8 mouse cellular contexts compared by ENCODE assay signal in genomic region chrX:100625802-100626793, GRCm38 (mm10). TPM values are rescaled to one million over a fixed set of nuclear protein-coding genes. Genes with fewer than 3 reads are reported as not detected.
DNase-seq lines count a peak whose midpoint lies in the region; ATAC-seq lines count a peak whose summit lies in the region.

TSS of gene Pdzd11 (minus strand) at chrX:100626568.

- peak; percentile 92 for DNase-seq in ES-CJ7 (ENCODE audit: low read depth, low spot score)
- DNase-seq in cerebellum, adult 11 months, result peak; percentile 80
- DNase-seq in forebrain, embryonic 14.5 days (ENCODE audit: low spot score), result peak; percentile 98
- DNase-seq in heart, postnatal 14 days, result peak; percentile 88 to 89
- DNase-seq in layer of hippocampus, adult 11-12 months (ENCODE audit: low spot score), result peak; percentile 87
- peak; percentile 92 to 94 for DNase-seq in lung, adult 18-20 months
- DNase-seq in testis, postnatal 14 days (ENCODE audit: low spot score), result peak; percentile 90

- WGBS in forebrain, embryonic 14.5 days, result 30% methylated on average over 62 of the region's 62 CpGs
- 21% methylated on average over 62 of the region's 62 CpGs for WGBS in neural tube, embryonic 15.5 days

- peak within 1 kb of the TSS; percentile 48; the same call in 1 of the 2 replicates for H3K27ac ChIP-seq in forebrain, embryonic 14.5 days (ENCODE audit: low read depth, low read length)
- peak within 1 kb of the TSS; percentile 74 for H3K27ac ChIP-seq in neural tube, embryonic 15.5 days (replicated peaks)

- no peaks in the 10 kb centered on the region for H3K4me1 ChIP-seq in forebrain, embryonic 14.5 days (ENCODE audit: control insufficient read depth, insufficient read depth, low read length)
- H3K4me1 ChIP-seq in neural tube, embryonic 15.5 days, result peaks cover 10% of the 10 kb centered on the region

- H3K9ac ChIP-seq in forebrain, embryonic 14.5 days (ENCODE audit: low read length), result peak within 1 kb of the TSS; percentile 61
- H3K9ac ChIP-seq in neural tube, embryonic 15.5 days (replicated peaks), result peak within 1 kb of the TSS; percentile 60

- intact Hi-C loops in heart, postnatal 14 days (cut with DNase I), result loop anchor here (10.0 kb wide), 2 partner anchors 131 to 319 kb away; partner anchors contain the start of gene Igbp1

- ATAC-seq in forebrain, embryonic 14.5 days, result peak; percentile 100
- peak; percentile 100 for ATAC-seq in neural tube, embryonic 15.5 days (ENCODE audit: low FRiP score)

- peak within 1 kb of the TSS; percentile 60 for H3K4me2 ChIP-seq in forebrain, embryonic 14.5 days (ENCODE audit: low read length)
- peak within 1 kb of the TSS; percentile 84 for H3K4me2 ChIP-seq in neural tube, embryonic 15.5 days

- H3K36me3 ChIP-seq in forebrain, embryonic 14.5 days (ENCODE audit: control insufficient read depth, insufficient read depth, low read length), result peaks cover 3% of the 10 kb centered on the region; the same call in 1 of the 2 replicates
- H3K36me3 ChIP-seq in neural tube, embryonic 15.5 days, result 0 out of 2 replicates have a peak, but pooled peaks cover 4% of the 10 kb centered on the region

- H3K9me3 ChIP-seq in forebrain, embryonic 14.5 days (replicated peaks; ENCODE audit: control insufficient read depth, low read length), result no peaks in the 10 kb centered on the region
- H3K9me3 ChIP-seq in neural tube, embryonic 15.5 days (replicated peaks), result no peaks in the 10 kb centered on the region

- H3K27me3 ChIP-seq in forebrain, embryonic 14.5 days (replicated peaks; ENCODE audit: control insufficient read depth, insufficient read depth, low read length), result no peaks in the 10 kb centered on the region
- no peaks in the 10 kb centered on the region for H3K27me3 ChIP-seq in neural tube, embryonic 15.5 days (replicated peaks)

- H3K4me3 ChIP-seq in forebrain, embryonic 14.5 days (ENCODE audit: low read depth, low read length), result peak within 1 kb of the TSS; percentile 49
- peak within 1 kb of the TSS; percentile 50 for H3K4me3 ChIP-seq in neural tube, embryonic 15.5 days (replicated peaks)

RNA-seq across cellular contexts. Expression of gene Pdzd11, which starts in this region (rescaled TPM):
- polyA plus RNA-seq in forebrain, embryonic 14.5 days (2014; fragmentation: Nextera tagmentation; extraction: Ambion mirVana), result 136 and 161 TPM in 2 replicates
- 10 to 100 TPM; 29.1 to 31.6 TPM for total RNA-seq in heart, postnatal 14 days (2021)
- 89.3 and 91.5 TPM in 2 replicates for polyA plus RNA-seq in neural tube, embryonic 15.5 days (2015; fragmentation: Nextera tagmentation; extraction: Ambion mirVana)

Comparison
In these comparisons a context has a peak if more than half of its experiments do, and no peak if none do; other contexts are left out.
1. Peak in every context shown above with its lines: DNase-seq, ATAC-seq, H3K4me3 ChIP-seq and H3K27ac ChIP-seq.